Mouse (Mus musculus) hindbrain, embryonic 10.5 days (tissue): ENCODE data around the gene Clpb. TPM values are rescaled to one million over a fixed set of nuclear protein-coding genes. Genes with fewer than 3 reads are reported as not detected.

Experiments
- DNase-seq: peaks from one replicate; pipeline ENCODE4 v3.0.0-alpha.2; 2017; ENCODE audit warnings: low spot score
- H3K27ac ChIP-seq: fragments of 300-500 bp; sonication (generic); 2 replicates; pipeline ENCODE4 v1.5.1; 2016; ENCODE audit warnings: mild to moderate bottlenecking, moderate library complexity
- H3K27me3 ChIP-seq: fragments of 300-500 bp; sonication (generic); 2 replicates; pipeline ENCODE4 v1.6.1; 2016; ENCODE audit warnings: mild to moderate bottlenecking; ENCODE audit not compliant: poor library complexity, insufficient read depth, severe bottlenecking
- H3K36me3 ChIP-seq: fragments of 300-500 bp; sonication (generic); 2 replicates; pipeline ENCODE4 v1.6.1; 2016; ENCODE audit warnings: mild to moderate bottlenecking, moderate library complexity
- H3K4me1 ChIP-seq: fragments of 300-500 bp; sonication (generic); replicated peaks from 2 replicates; pipeline ENCODE4 v1.6.1; 2016; ENCODE audit warnings: mild to moderate bottlenecking
- H3K4me3 ChIP-seq: fragments of 300-500 bp; sonication (generic); 2 replicates; pipeline ENCODE4 v1.5.1; 2016; ENCODE audit warnings: mild to moderate bottlenecking, moderate library complexity
- H3K9me3 ChIP-seq: fragments of 300-500 bp; sonication (generic); 2 replicates; pipeline ENCODE4 v1.6.1; 2016; ENCODE audit warnings: mild to moderate bottlenecking, moderate library complexity
- WGBS: fragments of 180-500 bp; shearing (Covaris S2); methylation state at CpG from one replicate; pipeline ENCODE4 v1.1.7; 2016; 5-methylcytosine and 5-hydroxymethylcytosine counted together
- polyA plus RNA-seq: library from polyadenylated mRNA; unstranded; fragments of >200 nt; fragmentation: Nextera tagmentation; extraction: Ambion mirVana; gene quantifications from 2 replicates; pipeline ENCODE4 v1.2.1, GENCODE M21; 2016

Gene Clpb
- polyA plus RNA-seq, 1 experiment from 2014 or later, result 45.0 TPM

- 91% methylated on average over 5 of the region's 5 CpGs for WGBS
- H3K27me3 ChIP-seq, result no peaks in the 10 kb centered on the region
- peaks cover 19% of the 10 kb centered on the region for H3K36me3 ChIP-seq
- no peak for DNase-seq
- H3K4me3 ChIP-seq, result no peak overlapping the region
- H3K27ac ChIP-seq, result no peak overlapping the region
- no peaks in the 10 kb centered on the region for H3K4me1 ChIP-seq
- H3K9me3 ChIP-seq, result no peaks in the 10 kb centered on the region
Measured at GRCm38 (mm10) chr7:101710236-101710635, 46.8 kb downstream of the Clpb start.

DNA sequence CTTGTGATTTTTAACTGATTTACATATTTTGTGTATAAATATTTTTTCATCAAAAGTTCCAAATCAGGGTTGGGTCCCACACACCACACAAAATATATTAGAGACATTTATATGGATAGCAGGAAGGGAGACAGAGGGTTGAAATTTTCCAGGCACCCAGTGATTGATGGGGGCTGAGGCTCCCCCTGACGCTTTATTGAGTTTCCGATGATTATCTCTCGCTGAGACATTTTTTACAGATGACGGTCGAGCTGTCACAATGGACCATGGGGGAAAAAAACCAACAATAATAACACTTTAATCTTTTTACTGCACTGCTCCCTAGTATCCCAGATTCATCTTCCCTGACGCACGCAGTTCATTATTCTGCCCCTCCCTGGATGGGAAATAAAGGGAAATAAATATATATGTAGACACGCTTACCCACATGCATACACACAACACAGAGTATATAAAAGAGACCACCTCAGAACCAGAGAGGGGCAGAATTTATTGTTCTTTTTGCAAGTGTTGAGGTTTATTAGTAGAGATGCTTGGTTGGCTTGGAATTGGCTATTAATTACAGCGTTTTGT is 50.5 kb downstream of the Clpb start:
- Histone ChIP-seq H3K36me3 (no peaks in the 10 kb centered on the region), H3K4me3 (no peak overlapping the region), H3K9me3 (no peaks in the 10 kb centered on the region), H3K27me3 (no peaks in the 10 kb centered on the region), H3K4me1 (no peaks in the 10 kb centered on the region), H3K27ac (no peak overlapping the region)
- 89% methylated on average over 9 of the region's 9 CpGs for WGBS
- DNase-seq, result no peak

DNA sequence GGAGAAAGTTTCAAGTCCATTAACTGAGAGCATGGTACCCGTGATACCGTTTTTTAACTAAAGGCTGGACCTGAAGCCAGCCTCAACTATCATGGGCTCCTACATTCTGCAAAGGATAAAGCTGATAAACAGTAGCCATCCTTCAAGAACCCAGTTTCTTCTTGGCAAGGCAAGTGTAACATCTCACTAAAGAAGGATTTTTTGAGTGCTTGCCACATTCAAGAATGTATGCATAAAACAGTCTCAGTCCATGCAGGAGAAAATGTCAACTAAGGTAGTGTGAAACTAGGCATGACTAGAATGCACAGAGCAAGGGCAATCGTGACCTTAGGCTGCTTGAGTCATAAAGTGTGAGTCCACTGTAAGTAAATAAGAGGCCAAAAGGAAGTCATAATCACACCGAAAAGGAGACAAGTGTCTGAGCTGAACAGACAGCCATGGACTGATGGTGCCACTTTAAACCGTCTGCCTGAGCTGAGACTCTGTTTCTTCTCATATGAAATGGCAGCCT is 51.7 kb downstream of the Clpb start:
- no peak for DNase-seq
- WGBS, result 89% methylated on average over 5 of the region's 5 CpGs
- Histone ChIP-seq H3K27me3 (no peaks in the 10 kb centered on the region), H3K9me3 (no peaks in the 10 kb centered on the region), H3K36me3 (no peaks in the 10 kb centered on the region), H3K27ac (no peak overlapping the region), H3K4me1 (no peaks in the 10 kb centered on the region), H3K4me3 (no peak overlapping the region)

DNA sequence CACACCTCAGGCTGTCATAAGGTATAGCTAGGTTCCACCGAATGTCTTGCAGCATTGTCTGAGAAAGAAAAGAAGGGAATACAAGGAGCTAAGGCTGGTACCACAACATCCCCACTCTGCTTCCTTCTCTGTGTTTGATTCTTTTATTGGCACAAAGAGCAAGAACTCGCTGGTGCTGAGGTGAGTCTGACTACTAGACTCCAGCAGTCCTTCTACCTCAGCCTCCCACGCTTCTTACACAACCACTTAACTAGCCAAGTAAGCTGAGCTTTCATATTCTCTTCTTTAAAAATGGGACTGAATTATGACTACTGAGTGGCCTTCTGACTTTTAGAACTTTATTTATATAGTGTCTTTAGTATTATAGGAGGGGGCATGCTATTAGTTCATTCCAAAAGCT is 56.9 kb downstream of the Clpb start:
- Histone ChIP-seq H3K27me3 (0 out of 2 replicates have a peak, but pooled peaks cover 3% of the 10 kb centered on the region), H3K27ac (no peak overlapping the region), H3K9me3 (no peaks in the 10 kb centered on the region), H3K4me3 (no peak overlapping the region), H3K4me1 (peaks cover 14% of the 10 kb centered on the region), H3K36me3 (peaks cover 3% of the 10 kb centered on the region)
- 90% methylated on average over 3 of the region's 3 CpGs for WGBS
- no peak for DNase-seq

DNA sequence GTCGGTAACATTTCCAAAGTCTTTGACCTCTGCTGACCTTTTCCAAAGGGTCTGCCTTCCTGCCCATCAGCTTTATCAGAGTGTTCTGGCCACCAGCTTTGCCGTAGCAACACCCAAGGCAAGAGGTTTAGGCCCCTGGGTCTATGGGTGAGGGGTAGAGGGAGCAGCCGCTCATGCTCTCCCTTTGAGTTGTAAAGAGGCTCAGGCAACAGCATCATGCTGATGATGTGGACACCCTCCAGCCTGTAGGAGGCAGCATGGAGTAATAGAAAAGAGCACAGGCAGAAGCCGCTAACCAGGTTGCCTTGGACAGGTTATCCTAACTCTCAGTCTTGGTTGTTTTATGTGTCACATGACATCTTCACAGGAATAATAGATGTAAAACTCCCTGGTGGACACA is 61.6 kb downstream of the Clpb start:
- Histone ChIP-seq H3K4me3 (no peak overlapping the region), H3K9me3 (no peaks in the 10 kb centered on the region), H3K36me3 (peaks cover 10% of the 10 kb centered on the region), H3K4me1 (peaks cover 37% of the 10 kb centered on the region), H3K27me3 (0 out of 2 replicates have a peak, but pooled peaks cover 3% of the 10 kb centered on the region), H3K27ac (no peak overlapping the region)
- DNase-seq, result no peak
- WGBS, result 23% methylated on average over 4 of the region's 4 CpGs

GRCm38 (mm10) chr7:101726980-101727379 is 63.5 kb downstream of the Clpb start:
- no peak overlapping the region for H3K4me3 ChIP-seq
- H3K9me3 ChIP-seq, result no peaks in the 10 kb centered on the region
- no peak for DNase-seq
- H3K36me3 ChIP-seq, result peaks cover 10% of the 10 kb centered on the region
- H3K27me3 ChIP-seq, result 0 out of 2 replicates have a peak, but pooled peaks cover 3% of the 10 kb centered on the region
- peak overlapping the region; percentile 5; the same call in 1 of the 2 replicates for H3K27ac ChIP-seq
- H3K4me1 ChIP-seq, result peaks cover 39% of the 10 kb centered on the region
- 35% methylated on average over 2 of the region's 2 CpGs for whole genome bisulfite sequencing

GRCm38 (mm10) chr7:101732096-101732495 is 68.7 kb downstream of the Clpb start:
- H3K9me3 ChIP-seq, result no peaks in the 10 kb centered on the region
- DNase-seq, result no peak
- H3K4me1 ChIP-seq, result peaks cover 29% of the 10 kb centered on the region
- WGBS, result 83% methylated on average over 1 of the region's 1 CpGs
- H3K27me3 ChIP-seq, result no peaks in the 10 kb centered on the region
- no peak overlapping the region for H3K27ac ChIP-seq
- 0 out of 2 replicates have a peak, but pooled peaks cover 7% of the 10 kb centered on the region for H3K36me3 ChIP-seq
- no peak overlapping the region for H3K4me3 ChIP-seq

DNA sequence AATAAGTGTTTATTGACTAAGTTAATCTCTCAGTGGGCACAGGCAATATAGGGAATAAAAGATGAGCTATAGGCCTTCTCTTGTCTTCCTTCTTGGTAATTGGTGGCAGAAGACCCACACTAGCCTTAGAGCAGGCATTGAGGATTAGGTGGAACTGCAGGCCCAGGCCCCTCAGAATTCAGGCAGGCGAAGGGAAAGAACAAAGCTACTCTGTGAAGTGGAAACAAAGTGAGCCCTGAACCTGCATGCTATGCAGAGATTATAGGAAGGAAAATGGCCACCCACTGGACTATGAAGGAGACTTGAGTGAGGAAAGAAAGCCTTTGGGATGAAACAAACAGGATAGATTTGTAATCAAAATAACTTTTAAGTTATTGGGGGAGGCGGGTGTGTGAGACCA is 69.6 kb downstream of the Clpb start:
- 0 out of 2 replicates have a peak, but pooled peaks cover under 1% of the 10 kb centered on the region for H3K36me3 ChIP-seq
- no peak for DNase-seq
- peak overlapping the region; percentile 64 for H3K27ac ChIP-seq
- no peaks in the 10 kb centered on the region for H3K9me3 ChIP-seq
- H3K27me3 ChIP-seq, result no peaks in the 10 kb centered on the region
- no peak overlapping the region for H3K4me3 ChIP-seq
- WGBS, result 62% methylated on average over 2 of the region's 2 CpGs
- peaks cover 24% of the 10 kb centered on the region for H3K4me1 ChIP-seq

- H3K36me3 ChIP-seq, result no peaks in the 10 kb centered on the region
- H3K27ac ChIP-seq, result no peak overlapping the region
- H3K27me3 ChIP-seq, result no peaks in the 10 kb centered on the region
- H3K4me3 ChIP-seq, result no peak overlapping the region
- peaks cover 28% of the 10 kb centered on the region for H3K4me1 ChIP-seq
- no peaks in the 10 kb centered on the region for H3K9me3 ChIP-seq
- no peak for DNase-seq
- WGBS, result 96% methylated on average over 1 of the region's 1 CpGs
Measured at GRCm38 (mm10) chr7:101735297-101735696, 71.9 kb downstream of the Clpb start.

DNA sequence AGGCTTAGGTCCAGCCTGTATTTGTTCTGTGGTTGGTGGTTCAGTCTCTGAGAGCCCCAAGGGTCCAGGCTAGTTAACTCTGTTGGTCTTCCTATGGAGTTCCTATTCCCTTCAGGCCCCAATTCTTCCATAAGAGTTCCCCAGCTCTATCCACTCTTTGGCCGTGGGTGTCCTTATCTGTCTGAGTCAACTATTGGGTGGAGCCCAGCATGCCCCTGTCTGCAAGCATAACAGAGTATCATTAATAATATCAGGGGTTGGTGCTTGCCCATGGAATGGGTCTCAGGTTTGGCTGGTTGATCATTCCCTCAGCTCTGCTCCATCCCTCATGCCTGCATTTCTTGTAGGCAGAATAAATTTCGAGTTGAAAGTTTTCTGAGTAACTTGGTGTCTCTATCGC is 74.3 kb downstream of the Clpb start:
- WGBS, result 78% methylated on average over 3 of the region's 3 CpGs
- Histone ChIP-seq H3K27ac (no peak overlapping the region), H3K36me3 (no peaks in the 10 kb centered on the region), H3K9me3 (no peaks in the 10 kb centered on the region), H3K4me1 (peaks cover 21% of the 10 kb centered on the region), H3K27me3 (no peaks in the 10 kb centered on the region), H3K4me3 (no peak overlapping the region)
- DNase-seq, result no peak

- WGBS, result 7% methylated on average over 1 of the region's 1 CpGs
Measured at GRCm38 (mm10) chr7:101739602-101740001, 76.2 kb downstream of the Clpb start.

GRCm38 (mm10) chr7:101743487-101743886 is 80.1 kb downstream of the Clpb start:
- Histone ChIP-seq H3K9me3 (no peaks in the 10 kb centered on the region), H3K4me1 (peaks cover 24% of the 10 kb centered on the region), H3K36me3 (no peaks in the 10 kb centered on the region), H3K27ac (no peak overlapping the region), H3K4me3 (no peak overlapping the region), H3K27me3 (no peaks in the 10 kb centered on the region)
- 93% methylated on average over 4 of the region's 4 CpGs for WGBS
- no peak for DNase-seq

More at GRCm38 (mm10) chr7:101739602-101740001, 76.2 kb downstream of the Clpb start:
- H3K4me3 ChIP-seq, result no peak overlapping the region
- no peaks in the 10 kb centered on the region for H3K36me3 ChIP-seq
- H3K27me3 ChIP-seq, result no peaks in the 10 kb centered on the region
- no peaks in the 10 kb centered on the region for H3K9me3 ChIP-seq
- H3K27ac ChIP-seq, result peak overlapping the region; percentile 70
- peaks cover 17% of the 10 kb centered on the region for H3K4me1 ChIP-seq
- DNase-seq, result no peak

- Histone ChIP-seq H3K4me1 (peaks cover 8% of the 10 kb centered on the region), H3K9me3 (no peaks in the 10 kb centered on the region), H3K36me3 (no peaks in the 10 kb centered on the region; the same call in 1 of the 2 replicates), H3K27ac (peak overlapping the region; percentile 45; the same call in 1 of the 2 replicates), H3K4me3 (no peak overlapping the region), H3K27me3 (no peaks in the 10 kb centered on the region)
- WGBS, result 73% methylated on average over 12 of the region's 12 CpGs
- DNase-seq, result peak; percentile 15
Measured at GRCm38 (mm10) chr7:101746559-101747334, 83.3 kb downstream of the Clpb start.
